Mouse (Mus musculus) midbrain, embryonic 15.5 days (tissue): ENCODE results near the gene Rab3d. TPM values are rescaled to one million over a fixed set of nuclear protein-coding genes. Genes with fewer than 3 reads are reported as not detected.

ENCODE experiments used
- ATAC-seq: fragments of 200-750 bp; cut with Nextera tagmentation; replicated peaks from 2 replicates; pipeline ENCODE4 v1.8.0; 2017; ENCODE audit warnings: moderate TSS enrichment
- H3K27ac ChIP-seq: fragments of 300-500 bp; sonication (generic); 2 replicates; pipeline ENCODE4 v1.5.1; 2015; ENCODE audit warnings: mild to moderate bottlenecking, inconsistent platforms
- H3K27me3 ChIP-seq: fragments of 300-500 bp; sonication (generic); replicated peaks from 2 replicates; pipeline ENCODE4 v1.6.1; 2015; ENCODE audit warnings: inconsistent platforms
- H3K36me3 ChIP-seq: fragments of 300-500 bp; sonication (generic); replicated peaks from 2 replicates; pipeline ENCODE4 v1.6.1; 2015; ENCODE audit warnings: inconsistent platforms
- H3K4me1 ChIP-seq: fragments of 300-500 bp; sonication (generic); 2 replicates; pipeline ENCODE4 v1.6.1; 2015; ENCODE audit warnings: inconsistent platforms
- H3K4me2 ChIP-seq: fragments of 300-500 bp; sonication (generic); 2 replicates; pipeline ENCODE4 v1.6.1; 2015; ENCODE audit warnings: inconsistent platforms, mild to moderate bottlenecking, moderate library complexity
- H3K4me3 ChIP-seq: fragments of 300-500 bp; sonication (generic); 2 replicates; pipeline ENCODE4 v1.5.1; 2015; ENCODE audit warnings: mild to moderate bottlenecking, inconsistent platforms
- H3K9ac ChIP-seq: fragments of 300-500 bp; sonication (generic); 2 replicates; pipeline ENCODE4 v1.6.1; 2015; ENCODE audit warnings: mild to moderate bottlenecking, inconsistent platforms
- H3K9me3 ChIP-seq: fragments of 300-500 bp; sonication (generic); 2 replicates; pipeline ENCODE4 v1.6.1; 2016; ENCODE audit warnings: inconsistent platforms
- WGBS: fragments of 180-500 bp; shearing (Covaris S2); methylation state at CpG from one replicate; pipeline ENCODE4 v1.1.7; 2015; ENCODE audit warnings: mixed read lengths; 5-methylcytosine and 5-hydroxymethylcytosine counted together
- polyA plus RNA-seq: library from polyadenylated mRNA; unstranded; fragments of >200 nt; fragmentation: Nextera tagmentation; extraction: Ambion mirVana; gene quantifications from 2 replicates; pipeline ENCODE4 v1.2.1, GENCODE M21; 2015

Rab3d gene
- polyA plus RNA-seq, 1 experiment from 2014 or later = 15.5 TPM

DNA sequence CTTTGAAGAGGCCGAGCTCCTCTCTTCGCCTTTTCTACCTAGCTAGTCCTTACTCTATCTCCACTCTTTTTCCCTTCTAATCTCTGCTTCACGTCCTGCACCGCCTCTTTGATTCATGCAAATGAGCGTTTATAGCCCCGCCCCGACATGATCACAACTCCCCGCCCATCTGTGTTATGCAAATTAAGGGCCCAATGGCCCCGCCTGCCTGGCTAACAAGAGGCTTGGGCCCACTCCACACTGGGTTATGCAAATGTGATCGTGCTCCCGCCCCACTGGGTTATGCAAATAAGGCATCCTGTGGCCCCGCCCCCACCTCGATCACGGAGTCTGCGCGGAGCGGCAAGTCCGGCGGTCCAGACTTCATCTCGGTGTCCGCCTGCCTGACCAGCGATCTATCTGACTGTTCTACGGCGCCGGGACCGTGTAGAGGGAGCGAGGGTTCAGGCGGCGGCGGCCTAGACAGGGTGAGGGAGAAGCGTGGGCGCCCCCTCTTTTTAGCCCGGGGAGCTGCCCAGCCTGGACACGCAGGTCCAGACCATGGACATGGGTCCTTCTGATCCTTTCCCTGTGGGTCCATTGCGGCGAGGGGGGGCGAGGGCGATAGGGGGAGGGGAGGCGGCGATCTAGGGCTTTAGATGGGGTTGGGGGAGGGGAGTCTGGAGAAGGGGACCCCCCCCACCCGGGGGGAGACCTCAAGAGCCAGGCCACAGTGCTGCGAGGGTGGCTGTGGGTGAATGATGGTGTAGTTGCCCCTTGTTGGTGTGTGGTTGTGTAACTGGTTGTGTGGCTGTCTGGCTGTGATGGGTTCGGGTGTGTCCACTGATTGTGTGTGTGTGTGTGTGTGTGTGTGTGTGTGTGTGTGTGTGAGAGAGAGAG, 18.9 kb upstream of the Rab3d start, which contains the start of gene Plppr2:
Gene Plppr2 (plus strand): TSS at position 342 of the 879 bp plus-strand sequence.
- H3K27ac ChIP-seq = peak within 1 kb of the TSS; percentile 89
- under 1% methylated on average over 38 of the region's 43 CpGs for whole genome bisulfite sequencing
- H3K36me3 ChIP-seq = peaks cover 10% of the 10 kb centered on the region; the same call in 1 of the 2 replicates
- H3K4me1 ChIP-seq = peaks cover 26% of the 10 kb centered on the region
- ATAC-seq = peak; percentile 91
- no peaks in the 10 kb centered on the region for H3K9me3 ChIP-seq
- H3K27me3 ChIP-seq = no peaks in the 10 kb centered on the region
- peak within 1 kb of the TSS; percentile 65 for H3K4me2 ChIP-seq
- H3K4me3 ChIP-seq = peak within 1 kb of the TSS; percentile 93
- peak within 1 kb of the TSS; percentile 81 for H3K9ac ChIP-seq

DNA sequence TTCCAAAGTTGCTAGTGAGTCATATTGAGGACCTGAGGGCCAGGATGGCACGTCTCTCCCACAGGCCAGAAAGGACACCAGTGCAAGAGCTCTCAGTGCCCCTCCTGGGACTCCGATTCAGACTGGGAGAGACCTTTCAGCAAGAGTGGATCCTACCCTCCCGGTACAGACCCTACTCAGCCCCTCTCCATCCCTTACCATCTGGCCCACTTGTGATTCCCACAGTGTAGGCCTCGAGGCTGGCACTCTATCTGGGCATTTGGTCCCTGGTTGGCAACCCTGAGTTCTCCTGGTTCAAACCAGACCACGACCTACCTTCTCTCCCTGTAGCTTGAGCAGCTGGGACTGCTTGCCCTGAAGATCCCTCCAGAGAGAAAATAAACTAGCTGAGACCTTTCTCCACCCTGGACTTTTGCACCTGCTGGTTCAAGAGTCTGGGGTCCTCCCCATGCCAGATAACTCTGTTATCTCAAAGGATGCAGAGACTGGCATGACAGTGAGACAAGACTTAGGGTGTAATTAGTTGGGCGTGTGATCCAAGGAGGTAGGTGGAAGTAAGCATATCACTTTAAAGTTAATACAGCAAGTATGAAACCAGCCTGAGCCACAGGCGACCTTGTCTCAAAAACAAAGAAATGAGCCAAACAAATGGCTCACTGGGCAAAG, 17.6 kb upstream of the Rab3d start:
- peak overlapping the region; percentile 65; the same call in 1 of the 2 replicates for H3K4me2 ChIP-seq
- no peak for ATAC-seq

DNA sequence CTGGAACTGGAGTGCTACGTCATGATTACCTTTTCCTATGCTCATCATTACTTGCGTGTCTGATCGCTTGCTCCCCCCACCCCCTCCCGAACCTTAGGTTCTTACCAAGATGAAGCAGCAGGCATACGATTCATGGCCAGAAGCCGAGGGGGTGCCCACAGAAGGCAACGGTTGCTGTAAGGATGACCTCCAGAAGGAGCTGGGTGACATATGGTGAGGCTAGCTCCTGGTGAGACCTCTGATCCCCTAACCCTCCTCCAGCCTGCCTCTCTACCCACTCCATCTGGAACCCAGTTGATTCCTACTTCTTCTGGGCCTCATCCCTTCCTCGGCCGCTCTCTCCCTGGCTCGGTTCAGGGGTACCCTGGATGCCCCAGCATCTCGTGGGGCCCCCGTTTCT, 16.0 kb upstream of the Rab3d start:
- H3K4me2 ChIP-seq = no peak overlapping the region
- 89% methylated on average over 12 of the region's 12 CpGs for WGBS
- H3K36me3 ChIP-seq = no peaks in the 10 kb centered on the region
- no peak for ATAC-seq
- no peak overlapping the region for H3K9ac ChIP-seq
- H3K4me3 ChIP-seq = no peak overlapping the region
- peaks cover 21% of the 10 kb centered on the region for H3K4me1 ChIP-seq
- no peak overlapping the region for H3K27ac ChIP-seq
- H3K27me3 ChIP-seq = no peaks in the 10 kb centered on the region
- no peaks in the 10 kb centered on the region for H3K9me3 ChIP-seq

More for the DNA sequence above, 17.6 kb upstream of the Rab3d start:
- Histone ChIP-seq H3K36me3 (peaks cover 5% of the 10 kb centered on the region; the same call in 1 of the 2 replicates), H3K4me1 (peaks cover 26% of the 10 kb centered on the region), H3K27ac (peak overlapping the region; percentile 89; the same call in 1 of the 2 replicates), H3K9me3 (no peaks in the 10 kb centered on the region), H3K27me3 (no peaks in the 10 kb centered on the region), H3K9ac (no peak overlapping the region), H3K4me3 (no peak overlapping the region)
- 85% methylated on average over 7 of the region's 7 CpGs for WGBS

DNA sequence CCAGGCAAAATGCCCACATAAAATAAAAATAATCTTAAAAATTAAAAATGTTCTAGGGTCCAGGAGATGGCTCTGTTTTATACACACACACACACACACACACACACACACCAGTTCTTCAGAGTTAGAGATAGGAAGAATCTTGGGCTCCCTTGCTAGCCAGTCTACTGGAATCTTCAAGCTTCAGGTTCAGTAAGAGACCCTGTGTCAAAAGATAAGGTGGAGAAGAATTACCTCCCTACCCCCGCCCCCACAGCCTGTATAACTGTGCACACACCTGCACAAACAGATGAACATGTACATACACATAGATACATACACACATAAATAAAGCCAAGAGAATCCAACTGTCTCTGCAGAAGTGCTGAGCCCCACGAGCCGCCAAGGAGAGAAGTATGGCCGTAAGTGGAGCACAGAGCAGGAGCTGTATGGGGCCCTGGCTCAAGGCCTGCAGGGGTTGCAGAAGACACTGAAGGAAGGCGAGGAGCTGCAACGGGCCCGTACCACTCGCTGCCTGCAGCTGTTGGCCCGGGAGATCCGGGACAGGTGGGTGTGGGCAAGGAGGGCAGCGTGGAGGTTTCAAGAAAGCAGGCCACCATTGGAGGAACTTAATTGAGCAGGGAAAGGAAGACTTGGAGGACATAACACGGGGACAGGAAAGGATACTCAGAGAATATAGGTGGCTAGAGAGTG, 14.6 kb upstream of the Rab3d start:
- H3K27ac ChIP-seq = no peak overlapping the region
- H3K4me1 ChIP-seq = peaks cover 8% of the 10 kb centered on the region; the same call in 1 of the 2 replicates
- no peak overlapping the region for H3K9ac ChIP-seq
- H3K4me2 ChIP-seq = no peak overlapping the region
- 63% methylated on average over 12 of the region's 12 CpGs for WGBS
- H3K36me3 ChIP-seq = no peaks in the 10 kb centered on the region
- no peaks in the 10 kb centered on the region for H3K9me3 ChIP-seq
- H3K4me3 ChIP-seq = no peak overlapping the region
- no peak for ATAC-seq
- no peaks in the 10 kb centered on the region for H3K27me3 ChIP-seq

DNA sequence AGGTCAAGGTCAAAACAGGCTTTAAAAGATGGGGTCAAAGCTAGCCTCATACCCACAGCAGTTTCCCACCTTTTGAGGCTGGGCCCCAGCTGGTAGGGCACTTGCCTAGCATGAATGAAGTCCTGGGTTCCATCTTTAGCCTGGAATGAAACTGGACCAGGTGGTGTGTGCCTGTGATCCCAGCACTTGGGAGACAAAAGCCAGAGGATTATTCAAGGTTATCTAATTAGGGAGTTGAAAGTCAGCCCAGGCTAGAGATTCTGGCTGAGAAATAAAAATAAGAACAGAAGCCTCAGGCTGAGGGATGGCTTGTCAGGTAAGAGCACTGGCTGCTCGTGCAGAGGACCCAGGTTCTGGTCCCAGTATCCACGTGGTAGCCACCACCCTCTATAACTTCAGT, 14.0 kb upstream of the Rab3d start:
- ATAC-seq = no peak
- Histone ChIP-seq H3K4me3 (no peak overlapping the region), H3K36me3 (no peaks in the 10 kb centered on the region), H3K4me2 (no peak overlapping the region), H3K4me1 (0 out of 2 replicates have a peak, but pooled peaks cover 6% of the 10 kb centered on the region), H3K9ac (no peak overlapping the region), H3K27me3 (no peaks in the 10 kb centered on the region), H3K27ac (no peak overlapping the region), H3K9me3 (no peaks in the 10 kb centered on the region)
- WGBS = 66% methylated on average over 2 of the region's 2 CpGs

DNA sequence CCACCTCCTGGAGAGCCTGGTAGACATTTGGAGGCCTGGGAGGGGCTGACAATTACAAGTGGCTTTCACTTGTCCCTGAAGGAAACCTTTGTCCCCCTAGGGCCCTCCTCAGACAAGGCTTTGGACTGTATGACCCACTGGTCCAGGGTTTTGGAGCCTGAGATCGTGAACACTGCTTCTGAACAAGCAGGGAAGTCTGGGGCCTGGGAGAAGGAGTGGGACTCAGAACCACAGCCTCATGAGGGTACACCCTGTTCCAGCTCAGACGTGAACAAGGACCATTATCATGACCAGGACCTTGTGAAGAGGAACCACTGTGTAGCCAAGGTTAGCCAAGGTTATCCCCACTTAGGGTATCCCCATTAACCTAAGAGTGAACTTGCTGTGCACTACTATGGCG, 11.2 kb upstream of the Rab3d start:
- Histone ChIP-seq H3K9ac (no peak overlapping the region), H3K27me3 (no peaks in the 10 kb centered on the region), H3K4me1 (peaks cover 14% of the 10 kb centered on the region), H3K9me3 (no peaks in the 10 kb centered on the region), H3K4me3 (no peak overlapping the region), H3K36me3 (0 out of 2 replicates have a peak, but pooled peaks cover 3% of the 10 kb centered on the region), H3K27ac (no peak overlapping the region), H3K4me2 (no peak overlapping the region)
- WGBS = 92% methylated on average over 3 of the region's 3 CpGs
- no peak for ATAC-seq

DNA sequence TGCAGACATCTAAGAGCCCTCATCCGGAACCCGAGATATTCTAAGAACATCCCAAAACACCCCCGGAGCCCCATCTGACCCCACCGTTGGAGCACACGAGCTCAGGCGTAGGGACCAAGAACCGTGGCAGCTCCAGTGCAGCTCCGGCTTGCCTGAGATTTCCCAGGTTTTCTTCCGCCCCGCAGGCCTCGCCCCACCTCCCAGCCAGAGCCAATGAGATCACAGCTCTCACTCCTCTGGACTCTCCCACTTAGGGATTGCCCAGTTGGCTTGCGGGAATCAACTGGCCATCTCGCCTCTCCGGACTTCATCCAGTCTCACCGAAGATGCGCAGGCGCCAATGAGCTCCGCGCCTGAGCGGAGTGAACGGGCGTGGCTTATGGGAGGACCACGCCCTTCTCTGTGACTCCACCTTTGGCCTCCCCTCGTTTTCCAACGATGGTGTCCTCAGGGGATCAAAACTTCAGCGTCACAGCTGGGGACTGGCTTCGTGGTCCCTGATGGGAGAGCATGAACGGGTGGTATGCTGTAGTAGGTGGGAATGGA, 9.3 kb upstream of the Rab3d start, which contains the start of the genes Ccdc159 and Tmem205:
Gene Ccdc159 (plus strand): TSS at position 264 of the 546 bp plus-strand sequence.
Gene Tmem205 (minus strand): TSS at position 349 of the 546 bp plus-strand sequence.
- Histone ChIP-seq H3K27me3 (no peaks in the 10 kb centered on the region), H3K9me3 (no peaks in the 10 kb centered on the region), H3K4me1 (peaks cover 14% of the 10 kb centered on the region), H3K27ac (peak within 1 kb of the TSS; percentile 70), H3K4me2 (peak within 1 kb of the TSS; percentile 58), H3K4me3 (peak within 1 kb of the TSS; percentile 52), H3K9ac (peak within 1 kb of the TSS; percentile 50), H3K36me3 (0 out of 2 replicates have a peak, but pooled peaks cover 3% of the 10 kb centered on the region)
- WGBS = under 1% methylated on average over 28 of the region's 28 CpGs
- peak; percentile 97 for ATAC-seq

DNA sequence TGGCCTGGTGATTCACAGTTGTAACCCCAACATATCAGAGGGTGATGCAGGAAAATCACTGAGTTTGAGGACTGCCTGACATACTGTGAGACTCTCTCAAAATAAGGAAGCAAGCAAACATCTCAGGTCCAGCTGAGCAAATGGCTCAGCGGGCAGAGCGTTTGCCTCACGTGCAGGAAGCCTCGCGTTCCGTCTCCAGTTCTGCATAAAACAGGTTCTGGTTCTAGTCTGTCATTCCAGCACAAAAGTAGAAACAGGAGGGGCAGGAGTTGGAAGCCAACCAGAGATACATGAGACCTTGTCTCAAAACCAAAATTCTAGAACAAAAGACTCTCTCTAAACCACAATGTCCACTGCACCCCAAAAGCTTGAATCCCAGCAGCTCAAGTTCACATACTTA, 8.8 kb upstream of the Rab3d start:
- H3K9me3 ChIP-seq = no peaks in the 10 kb centered on the region
- H3K9ac ChIP-seq = peak overlapping the region; percentile 50
- peak overlapping the region; percentile 52 for H3K4me3 ChIP-seq
- H3K4me2 ChIP-seq = peak overlapping the region; percentile 58
- H3K4me1 ChIP-seq = peaks cover 14% of the 10 kb centered on the region
- no peaks in the 10 kb centered on the region for H3K27me3 ChIP-seq
- ATAC-seq = 0 out of 2 replicates have a peak, but pooled peaks have one; percentile 1
- peak overlapping the region; percentile 70 for H3K27ac ChIP-seq
- H3K36me3 ChIP-seq = 0 out of 2 replicates have a peak, but pooled peaks cover 3% of the 10 kb centered on the region
- under 1% methylated on average over 6 of the region's 6 CpGs for WGBS

DNA sequence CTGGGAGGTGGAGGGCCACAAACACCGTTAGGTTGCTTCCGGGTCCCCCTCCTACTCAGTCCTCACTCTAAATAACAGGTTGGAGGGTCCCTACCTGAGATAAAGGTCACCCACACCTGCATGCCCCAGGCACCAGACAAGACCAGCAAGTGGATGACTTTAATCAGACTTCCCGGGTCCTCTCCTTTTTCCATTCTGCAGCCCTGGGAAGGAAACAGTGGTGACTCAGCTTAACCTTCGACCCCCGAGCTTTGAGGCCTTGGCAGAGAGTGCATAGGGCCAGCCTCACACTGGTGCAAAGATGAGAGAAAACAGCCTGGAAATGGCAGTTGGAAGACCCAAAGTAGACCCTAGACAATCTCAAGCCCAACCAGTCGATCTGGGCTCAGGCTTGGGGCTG, 8.2 kb upstream of the Rab3d start:
- WGBS = 77% methylated on average over 6 of the region's 6 CpGs
- H3K9ac ChIP-seq = peak overlapping the region; percentile 50; the same call in 1 of the 2 replicates
- no peaks in the 10 kb centered on the region for H3K27me3 ChIP-seq
- peak overlapping the region; percentile 52 for H3K4me3 ChIP-seq
- H3K36me3 ChIP-seq = 0 out of 2 replicates have a peak, but pooled peaks cover 3% of the 10 kb centered on the region
- no peak for ATAC-seq
- peaks cover 14% of the 10 kb centered on the region for H3K4me1 ChIP-seq
- peak overlapping the region; percentile 58 for H3K4me2 ChIP-seq
- H3K27ac ChIP-seq = no peak overlapping the region
- H3K9me3 ChIP-seq = no peaks in the 10 kb centered on the region

DNA sequence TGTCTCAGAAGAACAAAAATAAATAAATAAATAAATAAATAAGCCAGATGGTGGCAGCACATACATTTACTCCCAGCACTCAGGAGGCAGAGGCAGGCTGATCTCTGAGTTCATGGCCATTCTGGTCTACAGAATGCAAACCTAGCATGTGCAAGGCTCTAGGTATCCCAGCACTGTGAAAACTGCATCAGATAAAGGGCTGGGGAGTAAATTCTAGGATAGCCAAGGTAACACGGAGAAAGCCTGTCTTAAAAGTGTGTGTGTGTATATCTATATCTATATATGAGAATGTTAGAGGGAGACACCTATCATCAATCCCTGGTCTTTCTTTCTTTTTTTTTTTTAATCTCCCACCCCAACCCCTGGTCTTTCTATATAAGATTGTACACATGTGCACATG, 7.5 kb upstream of the Rab3d start:
- no peak overlapping the region for H3K4me3 ChIP-seq
- H3K36me3 ChIP-seq = 0 out of 2 replicates have a peak, but pooled peaks cover 3% of the 10 kb centered on the region
- ATAC-seq = no peak
- H3K4me2 ChIP-seq = no peak overlapping the region
- no peaks in the 10 kb centered on the region for H3K27me3 ChIP-seq
- H3K9me3 ChIP-seq = no peaks in the 10 kb centered on the region
- no peak overlapping the region for H3K27ac ChIP-seq
- 100% methylated on average over 1 of the region's 1 CpGs for WGBS
- no peak overlapping the region for H3K9ac ChIP-seq
- peaks cover 14% of the 10 kb centered on the region for H3K4me1 ChIP-seq

DNA sequence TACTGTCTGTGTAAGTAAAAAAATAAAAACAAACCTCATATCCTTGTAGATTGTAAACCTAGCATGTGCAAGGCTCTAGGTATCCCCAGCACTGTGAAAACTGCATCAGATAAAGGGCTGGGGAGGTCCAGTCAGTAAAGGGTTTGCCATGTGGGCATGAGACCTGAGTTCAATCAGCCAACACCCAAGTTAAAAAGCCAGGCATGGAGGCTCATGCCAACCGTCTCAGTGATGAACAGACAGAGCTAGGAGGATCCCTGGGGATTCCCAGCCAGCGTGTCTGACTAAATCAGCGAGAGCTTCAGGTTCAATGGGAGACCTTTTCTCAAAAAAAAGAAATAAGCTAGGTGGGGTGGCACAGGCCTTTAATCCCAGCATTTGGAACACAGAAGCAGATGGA, 7.0 kb upstream of the Rab3d start:
- Histone ChIP-seq H3K9me3 (no peaks in the 10 kb centered on the region), H3K27ac (no peak overlapping the region), H3K27me3 (no peaks in the 10 kb centered on the region), H3K4me3 (no peak overlapping the region), H3K4me1 (peaks cover 14% of the 10 kb centered on the region), H3K9ac (no peak overlapping the region), H3K36me3 (0 out of 2 replicates have a peak, but pooled peaks cover 3% of the 10 kb centered on the region), H3K4me2 (no peak overlapping the region)
- 93% methylated on average over 3 of the region's 3 CpGs for WGBS
- no peak for ATAC-seq
